In genomic region chr8:47016268-47016946, GRCm38 (mm10) we compare ENCODE assay signal across 9 mouse cellular contexts. TPM values are rescaled to one million over a fixed set of nuclear protein-coding genes. Genes with fewer than 3 reads are reported as not detected.
DNase-seq lines count a peak whose midpoint lies in the region; ATAC-seq and TF ChIP-seq lines count a peak whose summit lies in the region.
"Had no signal": no experiment of that assay in that cellular context is flagged by ENCODE, and none has a peak within 500 bp of the region (broad histone marks: within the 10 kb centered on the region; RNA-seq: fewer than 3 reads in every experiment).

No protein-coding gene starts in this region.

- no peaks in the 10 kb centered on the region for H3K79me2 ChIP-seq in C2C12 (ENCODE audit: control insufficient read depth, insufficient read depth)

- no peaks in the 10 kb centered on the region for H3K36me3 ChIP-seq in C2C12 (ENCODE audit: control insufficient read depth, insufficient read depth)
- H3K36me3 ChIP-seq in limb, embryonic 11.5 days (ENCODE audit: control insufficient read depth, insufficient read depth, low read length), result no peaks in the 10 kb centered on the region
- no peaks in the 10 kb centered on the region for H3K36me3 ChIP-seq in stomach, postnatal 0 days (ENCODE audit: control insufficient read depth, insufficient read depth, low read length)
- H3K36me3 ChIP-seq: heart, embryonic 13.5 days had no signal

- WGBS in limb, embryonic 11.5 days, result 43% methylated on average over 13 of the region's 13 CpGs
- WGBS in stomach, postnatal 0 days, result 37% methylated on average over 13 of the region's 13 CpGs

- no peak overlapping the region for H3ac ChIP-seq in C2C12 (ENCODE audit: control insufficient read depth, insufficient read length, low read depth)

- no peaks in the 10 kb centered on the region for H3K79me3 ChIP-seq in C2C12 (ENCODE audit: low read depth)

- no peak overlapping the region for H3K4me3 ChIP-seq in C2C12 (ENCODE audit: insufficient read depth, poor library complexity, severe bottlenecking)
- H3K4me3 ChIP-seq in limb, embryonic 11.5 days (ENCODE audit: low read depth, low read length), result no peak overlapping the region
- H3K4me3 ChIP-seq in stomach, postnatal 0 days (ENCODE audit: low read depth, low read length), result no peak overlapping the region
- H3K4me3 ChIP-seq: heart, embryonic 13.5 days had no signal

- no peak overlapping the region for H3K4me2 ChIP-seq in limb, embryonic 11.5 days (ENCODE audit: low read depth, severe bottlenecking)
- no peak overlapping the region for H3K4me2 ChIP-seq in stomach, postnatal 0 days (replicated peaks; ENCODE audit: low read depth)
- H3K4me2 ChIP-seq: heart, embryonic 13.5 days had no signal

- H3K27ac ChIP-seq in limb, embryonic 11.5 days (replicated peaks; ENCODE audit: low read depth, low read length), result no peak overlapping the region
- H3K27ac ChIP-seq in stomach, postnatal 0 days (replicated peaks), result no peak overlapping the region
- H3K27ac ChIP-seq: heart, embryonic 13.5 days had no signal

- TF ChIP-seq EP300 in stomach, postnatal 0 days (optimal IDR thresholded peaks at IDR 0.05), result no peak

- H3K27me3 ChIP-seq in C2C12 (ENCODE audit: control insufficient read depth, insufficient read depth, insufficient read length), result peaks cover 31% of the 10 kb centered on the region
- H3K27me3 ChIP-seq in limb, embryonic 11.5 days (ENCODE audit: control insufficient read depth, insufficient read depth, low read length), result no peaks in the 10 kb centered on the region
- H3K27me3 ChIP-seq in stomach, postnatal 0 days (ENCODE audit: control insufficient read depth, insufficient read depth, low read length), result no peaks in the 10 kb centered on the region

- H3K4me1 ChIP-seq in limb, embryonic 11.5 days (ENCODE audit: control insufficient read depth, insufficient read depth, low read length), result no peaks in the 10 kb centered on the region
- H3K4me1 ChIP-seq in stomach, postnatal 0 days (replicated peaks; ENCODE audit: control insufficient read depth, insufficient read depth), result no peaks in the 10 kb centered on the region
- H3K4me1 ChIP-seq: heart, embryonic 13.5 days had no signal

- no peak overlapping the region for H3K9ac ChIP-seq in limb, embryonic 11.5 days (ENCODE audit: low read length)
- H3K9ac ChIP-seq in stomach, postnatal 0 days (ENCODE audit: low read length), result no peak overlapping the region
- H3K9ac ChIP-seq: heart, embryonic 13.5 days had no signal

- intact Hi-C loops in gastrocnemius, postnatal 36 days (cut with DNase I), result loop anchor here (1.0 to 10.0 kb wide), 2 partner anchors 188 to 354 kb away; no protein-coding TSS in a partner anchor

- TF ChIP-seq CTCF in C2C12 (IDR thresholded peaks at IDR 0.05; ENCODE audit: control insufficient read depth, insufficient read depth, insufficient read length), result peak; percentile 78
- TF ChIP-seq CTCF in stomach, postnatal 0 days (IDR thresholded peaks at IDR 0.05; ENCODE audit: low read depth), result peak; percentile 99

- no peaks in the 10 kb centered on the region for H3K9me3 ChIP-seq in limb, embryonic 11.5 days (ENCODE audit: control insufficient read depth, low read length)
- no peaks in the 10 kb centered on the region for H3K9me3 ChIP-seq in stomach, postnatal 0 days (ENCODE audit: control insufficient read depth, low read length)
- H3K9me3 ChIP-seq: heart, embryonic 13.5 days had no signal

- ATAC-seq in limb, embryonic 11.5 days (ENCODE audit: insufficient number of reproducible peaks, low FRiP score, low TSS enrichment, low read depth), result 0 out of 2 replicates have a peak, but pooled peaks have one; percentile 44
- ATAC-seq in stomach, postnatal 0 days (ENCODE audit: low FRiP score, low TSS enrichment), result peak; percentile 70; the same call in 1 of the 2 replicates

- DNase-seq in adrenal gland, adult 8-10 months, result peak; percentile 32
- DNase-seq in embryo, embryonic 11.5 days (ENCODE audit: low read depth, low spot score), result peak; percentile 72
- peak; percentile 29 to 47 for DNase-seq in gastrocnemius, postnatal 36 days
- peak; percentile 59 to 74 for DNase-seq in kidney, adult 8-10 months
- DNase-seq in limb, embryonic 11.5 days (ENCODE audit: low spot score), result peak; percentile 81
- DNase-seq in naive thymus-derived CD4-positive, alpha-beta T cell, adult 2 months (ENCODE audit: low read depth), result peak; percentile 56
- peak; percentile 68 for DNase-seq in stomach, postnatal 0 days (ENCODE audit: low spot score)

TF ChIP-seq in C2C12, 6 proteins besides CTCF, POLR2A, EP300 and RAD21:
- TF ChIP-seq USF1 (IDR thresholded peaks at IDR 0.05; ENCODE audit: low read depth) (no peak), MYOG (IDR thresholded peaks at IDR 0.05; ENCODE audit: control insufficient read depth, extremely low read depth, insufficient read length) (no peak), MYOD1 (IDR thresholded peaks at IDR 0.05; ENCODE audit: control insufficient read depth, insufficient read length, low read depth) (no peak)
TF ChIP-seq in C2C12: peak in this region for 0.

RNA-seq across cellular contexts. Expression of gene Enpp6, which starts 29.7 kb away (rescaled TPM):
- not detected for polyA plus RNA-seq in C2C12 (2012; fragmentation: generic; extraction: Trizol)
- 1 to 10 TPM in 3 of 4 experiments, under 1 TPM in 1; 0.91 to 2.4 (median 1.4) TPM for total RNA-seq in adrenal gland, adult 8-10 months (2022)
- total RNA-seq in gastrocnemius, postnatal 36 days (2021), result 1 to 10 TPM; 1.1 TPM
- polyA plus RNA-seq in limb, embryonic 11.5 days (2014; fragmentation: Nextera tagmentation; extraction: Ambion mirVana), result 0.26 and 0.77 TPM in 2 replicates
- polyA plus RNA-seq in stomach, postnatal 0 days (2015; fragmentation: Nextera tagmentation; extraction: Ambion mirVana), result 0.16 and 0.40 TPM in 2 replicates
